Mouse (Mus musculus) liver, postnatal 0 days (tissue): ENCODE measurements around the gene Cc2d1b. TPM values are rescaled to one million over a fixed set of nuclear protein-coding genes. Genes with fewer than 3 reads are reported as not detected.

ENCODE experiments used
- ATAC-seq: fragments of 200-750 bp; cut with Nextera tagmentation; 2 replicates; pipeline ENCODE4 v1.8.0; 2017; ENCODE audit warnings: mild to moderate bottlenecking, moderate library complexity
- DNase-seq: peaks from one replicate; pipeline ENCODE4 v3.0.0-alpha.2; 2016
- H3K27ac ChIP-seq: fragments of 300-500 bp; sonication (generic); 2 replicates; pipeline ENCODE4 v1.5.1; 2014; ENCODE audit warnings: antibody characterized with exemption, moderate library complexity, mild to moderate bottlenecking, low read depth
- H3K27me3 ChIP-seq: fragments of 300-500 bp; sonication (generic); 2 replicates; pipeline ENCODE4 v1.6.1; 2014; ENCODE audit warnings: low read length, control low read depth, mixed read lengths; ENCODE audit not compliant: insufficient read depth
- H3K36me3 ChIP-seq: fragments of 300-500 bp; sonication (generic); replicated peaks from 2 replicates; pipeline ENCODE4 v1.6.1; 2014; ENCODE audit warnings: mild to moderate bottlenecking, control low read depth, low read length, moderate library complexity, mixed read lengths; ENCODE audit not compliant: insufficient read depth
- H3K4me1 ChIP-seq: fragments of 300-500 bp; sonication (generic); 2 replicates; pipeline ENCODE4 v1.6.1; 2014; ENCODE audit warnings: antibody characterized with exemption, mild to moderate bottlenecking, control low read depth; ENCODE audit not compliant: insufficient read depth
- H3K4me2 ChIP-seq: fragments of 300-500 bp; sonication (generic); 2 replicates; pipeline ENCODE4 v1.6.1; 2014; ENCODE audit warnings: low read depth, mild to moderate bottlenecking, low read length, moderate library complexity, mixed read lengths
- H3K4me3 ChIP-seq: fragments of 300-500 bp; sonication (generic); 2 replicates; pipeline ENCODE4 v1.5.1; 2014; ENCODE audit warnings: low read depth, low read length
- H3K9ac ChIP-seq: fragments of 300-500 bp; sonication (generic); replicated peaks from 2 replicates; pipeline ENCODE4 v1.6.1; 2014; ENCODE audit warnings: mild to moderate bottlenecking, moderate library complexity
- H3K9me3 ChIP-seq: fragments of 300-500 bp; sonication (generic); 2 replicates; pipeline ENCODE4 v1.6.1; 2016; ENCODE audit warnings: mild to moderate bottlenecking, control low read depth, low read length, mixed read lengths
- CTCF ChIP-seq: sonication (generic); IDR thresholded peaks from 2 replicates; pipeline ENCODE4 v1.5.1; 2016; ENCODE audit warnings: antibody characterized with exemption, low read depth
- EP300 ChIP-seq: IDR thresholded peaks from 2 replicates; pipeline ENCODE4 v1.6.1; 2016; ENCODE audit warnings: antibody characterized with exemption, low read depth, mild to moderate bottlenecking
- WGBS: fragments of 180-500 bp; shearing (Covaris S2); extraction: QIAGEN DNeasy Blood & Tissue Kit; methylation state at CpG from one replicate; pipeline ENCODE4 v1.1.7; 2014; ENCODE audit not compliant: insufficient replicate concordance; 5-methylcytosine and 5-hydroxymethylcytosine counted together
- polyA plus RNA-seq: library from polyadenylated mRNA; unstranded; fragments of >200 nt; fragmentation: Nextera tagmentation; extraction: Ambion mirVana; gene quantifications from 2 replicates; pipeline ENCODE4 v1.2.1, GENCODE M21; 2015

Gene Cc2d1b
- polyA plus RNA-seq, 1 experiment from 2014 or later, result 6.5 TPM

GRCm38 (mm10) chr4:108633703-108634102 is 14.0 kb downstream of the Cc2d1b start:
- Histone ChIP-seq H3K27me3 (no peaks in the 10 kb centered on the region), H3K4me2 (no peak overlapping the region), H3K27ac (no peak overlapping the region), H3K9ac (no peak overlapping the region), H3K36me3 (peaks cover 48% of the 10 kb centered on the region), H3K4me3 (no peak overlapping the region), H3K4me1 (no peaks in the 10 kb centered on the region), H3K9me3 (no peaks in the 10 kb centered on the region)
- 85% methylated on average over 12 of the region's 12 CpGs for WGBS
- no peak for ATAC-seq
- DNase-seq, result no peak
- TF ChIP-seq CTCF (no peak), EP300 (no peak)

- no peaks in the 10 kb centered on the region for H3K4me1 ChIP-seq
- no peak for TF ChIP-seq CTCF
- TF ChIP-seq EP300, result no peak
- DNase-seq, result no peak
- no peak overlapping the region for H3K4me2 ChIP-seq
- H3K27ac ChIP-seq, result no peak overlapping the region
- no peak overlapping the region for H3K4me3 ChIP-seq
- no peaks in the 10 kb centered on the region for H3K9me3 ChIP-seq
- no peak for ATAC-seq
- no peaks in the 10 kb centered on the region for H3K27me3 ChIP-seq
- WGBS, result 82% methylated on average over 4 of the region's 4 CpGs
- H3K36me3 ChIP-seq, result peaks cover 45% of the 10 kb centered on the region
- no peak overlapping the region for H3K9ac ChIP-seq
Observed at GRCm38 (mm10) chr4:108634696-108635095, 15.0 kb downstream of the Cc2d1b start.

GRCm38 (mm10) chr4:108635101-108635500 is 15.4 kb downstream of the Cc2d1b start:
- H3K36me3 ChIP-seq, result peaks cover 41% of the 10 kb centered on the region

GRCm38 (mm10) chr4:108637721-108638120 is 18.0 kb downstream of the Cc2d1b start:
- WGBS, result 85% methylated on average over 3 of the region's 3 CpGs
- H3K9me3 ChIP-seq, result no peaks in the 10 kb centered on the region
- H3K27ac ChIP-seq, result no peak overlapping the region
- no peak overlapping the region for H3K9ac ChIP-seq
- ATAC-seq, result no peak
- no peak overlapping the region for H3K4me3 ChIP-seq
- DNase-seq, result no peak
- no peak overlapping the region for H3K4me2 ChIP-seq
- TF ChIP-seq CTCF (no peak), EP300 (no peak)
- no peaks in the 10 kb centered on the region for H3K27me3 ChIP-seq
- H3K36me3 ChIP-seq, result peaks cover 23% of the 10 kb centered on the region
- no peaks in the 10 kb centered on the region for H3K4me1 ChIP-seq

More at GRCm38 (mm10) chr4:108635101-108635500, 15.4 kb downstream of the Cc2d1b start:
- DNase-seq, result no peak
- no peak overlapping the region for H3K4me3 ChIP-seq
- TF ChIP-seq CTCF (no peak), EP300 (no peak)
- H3K27ac ChIP-seq, result no peak overlapping the region
- no peak for ATAC-seq
- H3K9ac ChIP-seq, result no peak overlapping the region
- H3K4me1 ChIP-seq, result no peaks in the 10 kb centered on the region
- H3K27me3 ChIP-seq, result no peaks in the 10 kb centered on the region
- H3K4me2 ChIP-seq, result no peak overlapping the region
- H3K9me3 ChIP-seq, result no peaks in the 10 kb centered on the region

- Histone ChIP-seq H3K9ac (no peak overlapping the region), H3K4me3 (no peak overlapping the region), H3K4me1 (no peaks in the 10 kb centered on the region), H3K4me2 (no peak overlapping the region), H3K9me3 (no peaks in the 10 kb centered on the region), H3K27me3 (no peaks in the 10 kb centered on the region), H3K36me3 (peaks cover 17% of the 10 kb centered on the region), H3K27ac (no peak overlapping the region)
- DNase-seq (no peak), ATAC-seq (peak; percentile 45; the same call in 1 of the 2 replicates)
- 0 out of 2 replicates have a peak, but pooled peaks have one; percentile 14 for TF ChIP-seq EP300
- TF ChIP-seq CTCF, result no peak
- 36% methylated on average over 5 of the region's 5 CpGs for WGBS
Observed at GRCm38 (mm10) chr4:108638752-108639151, 19.0 kb downstream of the Cc2d1b start.

GRCm38 (mm10) chr4:108664407-108664806 is 44.7 kb downstream of the Cc2d1b start:
- no peak overlapping the region for H3K4me3 ChIP-seq
- peak; percentile 67 for ATAC-seq

More at GRCm38 (mm10) chr4:108664407-108664806, 44.7 kb downstream of the Cc2d1b start:
- H3K27ac ChIP-seq, result no peak overlapping the region
- H3K9ac ChIP-seq, result no peak overlapping the region
- WGBS, result 27% methylated on average over 2 of the region's 2 CpGs
- no peaks in the 10 kb centered on the region for H3K27me3 ChIP-seq
- no peak overlapping the region for H3K4me2 ChIP-seq
- TF ChIP-seq EP300, result no peak
- TF ChIP-seq CTCF, result peak; percentile 68
- no peaks in the 10 kb centered on the region for H3K9me3 ChIP-seq
- no peaks in the 10 kb centered on the region for H3K4me1 ChIP-seq
- DNase-seq, result peak; percentile 36
- H3K36me3 ChIP-seq, result no peaks in the 10 kb centered on the region

Other genes with a start within 250 kb of the Cc2d1b start
- gene Shisal2a, start 236.6 kb upstream of the Cc2d1b start, polyA plus RNA-seq, result 0.26 and 0.52 TPM in 2 replicates
- 14.5 and 15.6 TPM in 2 replicates for gene Gpx7, start 213.0 kb upstream of the Cc2d1b start, polyA plus RNA-seq
- gene Tut4, start 160.5 kb upstream of the Cc2d1b start, polyA plus RNA-seq, result 29.1 and 30.9 TPM in 2 replicates
- 22.9 and 23.8 TPM in 2 replicates for gene Prpf38a, start 40.6 kb upstream of the Cc2d1b start, polyA plus RNA-seq
- 6.1 and 8.2 TPM in 2 replicates for gene Orc1, start 40.5 kb upstream of the Cc2d1b start, polyA plus RNA-seq
- 0.37 and 0.49 TPM in 2 replicates for gene 3110021N24Rik, start 99.7 kb downstream of the Cc2d1b start, polyA plus RNA-seq
- gene Zfyve9, start 160.9 kb downstream of the Cc2d1b start, polyA plus RNA-seq, result 0.95 and 0.97 TPM in 2 replicates
- gene Btf3l4, start 213.7 kb downstream of the Cc2d1b start, polyA plus RNA-seq, result 56.9 and 64.1 TPM in 2 replicates
- gene Txndc12, start 214.7 kb downstream of the Cc2d1b start, polyA plus RNA-seq, result 43.1 and 44.2 TPM in 2 replicates
- 27.6 and 29.6 TPM in 2 replicates for gene Kti12, start 227.8 kb downstream of the Cc2d1b start, polyA plus RNA-seq
- gene A730015C16Rik, start 228.7 kb downstream of the Cc2d1b start, polyA plus RNA-seq, result 0.27 and 0.72 TPM in 2 replicates